Mouse (Mus musculus) liver, embryonic 11.5 days (tissue): Measurements from ENCODE around the gene Fam89b. TPM values are rescaled to one million over a fixed set of nuclear protein-coding genes. Genes with fewer than 3 reads are reported as not detected.

Experiments used
- ATAC-seq: fragments of 200-750 bp; cut with Nextera tagmentation; replicated peaks from 2 replicates; pipeline ENCODE4 v1.8.0; 2017; ENCODE audit warnings: moderate number of reproducible peaks, mild to moderate bottlenecking, moderate TSS enrichment, moderate library complexity; ENCODE audit not compliant: low FRiP score
- DNase-seq: peaks from one replicate; pipeline ENCODE4 v3.0.0-alpha.2; 2017; ENCODE audit warnings: low spot score
- H3K27ac ChIP-seq: fragments of 300-500 bp; sonication (generic); 2 replicates; pipeline ENCODE4 v1.5.1; 2014; ENCODE audit warnings: mild to moderate bottlenecking, low read depth, low read length, control low read depth
- H3K27me3 ChIP-seq: fragments of 300-500 bp; sonication (generic); replicated peaks from 2 replicates; pipeline ENCODE4 v1.6.1; 2014; ENCODE audit warnings: low read length, mixed read lengths; ENCODE audit not compliant: control insufficient read depth, insufficient read depth
- H3K36me3 ChIP-seq: fragments of 300-500 bp; sonication (generic); 2 replicates; pipeline ENCODE4 v1.6.1; 2014; ENCODE audit warnings: mild to moderate bottlenecking, low read length, moderate library complexity, mixed read lengths; ENCODE audit not compliant: control insufficient read depth, insufficient read depth
- H3K4me1 ChIP-seq: fragments of 300-500 bp; sonication (generic); replicated peaks from 2 replicates; pipeline ENCODE4 v1.6.1; 2014; ENCODE audit warnings: low read length, mixed read lengths; ENCODE audit not compliant: control insufficient read depth, insufficient read depth
- H3K4me2 ChIP-seq: fragments of 300-500 bp; sonication (generic); 2 replicates; pipeline ENCODE4 v1.6.1; 2014; ENCODE audit warnings: mild to moderate bottlenecking, control low read depth, moderate library complexity
- H3K4me3 ChIP-seq: fragments of 300-500 bp; sonication (generic); 2 replicates; pipeline ENCODE4 v1.5.1; 2014; ENCODE audit warnings: low read depth, low read length, control low read depth
- H3K9ac ChIP-seq: fragments of 300-500 bp; sonication (generic); 2 replicates; pipeline ENCODE4 v1.6.1; 2014; ENCODE audit warnings: low read depth, low read length, control low read depth
- H3K9me3 ChIP-seq: fragments of 300-500 bp; sonication (generic); 2 replicates; pipeline ENCODE4 v1.6.1; 2016; ENCODE audit warnings: low read length, inconsistent platforms, mixed read lengths; ENCODE audit not compliant: control insufficient read depth
- WGBS: fragments of 180-500 bp; shearing (Covaris S2); extraction: QIAGEN DNeasy Blood & Tissue Kit; methylation state at CpG from one replicate; pipeline ENCODE4 v1.1.7; 2014; 5-methylcytosine and 5-hydroxymethylcytosine counted together
- polyA plus RNA-seq: library from polyadenylated mRNA; unstranded; fragments of >200 nt; fragmentation: Nextera tagmentation; extraction: Ambion mirVana; gene quantifications from 2 replicates; pipeline ENCODE4 v1.2.1, GENCODE M21; 2014

Gene Fam89b
- polyA plus RNA-seq, 1 experiment from 2014 or later, result 47.5 TPM

DNA sequence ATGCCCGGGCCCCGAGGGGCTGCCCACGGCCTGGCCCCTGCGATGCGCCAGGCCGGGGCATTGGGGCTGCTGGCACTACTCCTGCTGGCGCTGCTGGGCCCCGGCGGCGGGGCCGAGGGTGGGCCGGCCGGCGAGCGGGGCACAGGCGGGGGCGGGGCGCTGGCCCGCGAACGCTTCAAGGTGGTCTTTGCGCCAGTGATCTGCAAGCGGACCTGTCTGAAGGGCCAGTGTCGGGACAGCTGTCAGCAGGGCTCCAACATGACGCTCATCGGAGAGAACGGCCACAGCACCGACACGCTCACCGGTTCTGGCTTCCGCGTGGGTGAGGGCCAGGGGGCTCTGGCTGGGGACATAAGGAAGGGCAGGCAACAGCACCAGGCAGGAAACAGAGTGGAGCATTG is 12.8 kb upstream of the Fam89b start:
- WGBS, result 6% methylated on average over 32 of the region's 32 CpGs
- no peak for ATAC-seq
- peak overlapping the region; percentile 30; the same call in 1 of the 2 replicates for H3K27ac ChIP-seq
- peak overlapping the region; percentile 53 for H3K4me3 ChIP-seq
- no peaks in the 10 kb centered on the region for H3K36me3 ChIP-seq
- H3K4me1 ChIP-seq, result peaks cover 24% of the 10 kb centered on the region
- H3K9ac ChIP-seq, result peak overlapping the region; percentile 65
- H3K4me2 ChIP-seq, result peak overlapping the region; percentile 71
- H3K9me3 ChIP-seq, result no peaks in the 10 kb centered on the region
- peaks cover 87% of the 10 kb centered on the region for H3K27me3 ChIP-seq
- peak; percentile 54 for DNase-seq

DNA sequence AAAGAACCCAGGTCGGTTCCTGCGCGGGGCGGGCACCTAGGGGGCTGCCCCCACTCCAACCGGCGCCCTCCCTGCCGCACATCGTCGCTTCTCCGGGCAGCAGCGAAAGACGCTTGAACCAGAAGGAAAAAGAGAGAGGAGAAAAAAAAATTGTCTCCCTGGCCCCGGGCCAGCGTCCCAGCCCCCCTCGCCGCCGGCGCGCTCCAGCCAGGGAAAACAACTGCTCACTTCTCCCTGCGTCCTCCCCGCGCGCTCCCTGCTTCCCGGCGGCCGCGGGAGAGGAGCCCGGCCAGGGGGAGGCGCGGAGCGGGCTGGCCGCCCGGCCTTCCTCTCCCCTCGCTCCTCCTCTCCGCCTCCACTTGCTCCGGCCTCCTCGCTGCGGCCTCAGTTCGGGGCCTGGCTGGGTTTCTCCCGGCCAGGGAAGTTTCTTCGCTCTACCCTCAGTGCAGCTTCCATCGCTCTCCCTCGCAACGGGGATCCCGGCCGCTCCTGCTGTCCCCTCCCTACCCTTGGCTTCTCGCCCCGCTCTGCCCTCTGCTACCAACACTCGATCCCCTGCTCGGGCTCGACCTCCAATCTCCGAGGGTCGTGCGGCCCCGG is 12.3 kb upstream of the Fam89b start:
- peak overlapping the region; percentile 53 for H3K4me3 ChIP-seq
- 0 out of 2 replicates have a peak, but pooled peaks have one; percentile 38 for ATAC-seq
- H3K27ac ChIP-seq, result peak overlapping the region; percentile 30; the same call in 1 of the 2 replicates
- peak overlapping the region; percentile 65 for H3K9ac ChIP-seq
- peaks cover 84% of the 10 kb centered on the region for H3K27me3 ChIP-seq
- 1% methylated on average over 50 of the region's 55 CpGs for WGBS
- H3K36me3 ChIP-seq, result no peaks in the 10 kb centered on the region
- DNase-seq, result peak; percentile 65
- H3K9me3 ChIP-seq, result no peaks in the 10 kb centered on the region
- peaks cover 20% of the 10 kb centered on the region for H3K4me1 ChIP-seq
- peak overlapping the region; percentile 71 for H3K4me2 ChIP-seq

DNA sequence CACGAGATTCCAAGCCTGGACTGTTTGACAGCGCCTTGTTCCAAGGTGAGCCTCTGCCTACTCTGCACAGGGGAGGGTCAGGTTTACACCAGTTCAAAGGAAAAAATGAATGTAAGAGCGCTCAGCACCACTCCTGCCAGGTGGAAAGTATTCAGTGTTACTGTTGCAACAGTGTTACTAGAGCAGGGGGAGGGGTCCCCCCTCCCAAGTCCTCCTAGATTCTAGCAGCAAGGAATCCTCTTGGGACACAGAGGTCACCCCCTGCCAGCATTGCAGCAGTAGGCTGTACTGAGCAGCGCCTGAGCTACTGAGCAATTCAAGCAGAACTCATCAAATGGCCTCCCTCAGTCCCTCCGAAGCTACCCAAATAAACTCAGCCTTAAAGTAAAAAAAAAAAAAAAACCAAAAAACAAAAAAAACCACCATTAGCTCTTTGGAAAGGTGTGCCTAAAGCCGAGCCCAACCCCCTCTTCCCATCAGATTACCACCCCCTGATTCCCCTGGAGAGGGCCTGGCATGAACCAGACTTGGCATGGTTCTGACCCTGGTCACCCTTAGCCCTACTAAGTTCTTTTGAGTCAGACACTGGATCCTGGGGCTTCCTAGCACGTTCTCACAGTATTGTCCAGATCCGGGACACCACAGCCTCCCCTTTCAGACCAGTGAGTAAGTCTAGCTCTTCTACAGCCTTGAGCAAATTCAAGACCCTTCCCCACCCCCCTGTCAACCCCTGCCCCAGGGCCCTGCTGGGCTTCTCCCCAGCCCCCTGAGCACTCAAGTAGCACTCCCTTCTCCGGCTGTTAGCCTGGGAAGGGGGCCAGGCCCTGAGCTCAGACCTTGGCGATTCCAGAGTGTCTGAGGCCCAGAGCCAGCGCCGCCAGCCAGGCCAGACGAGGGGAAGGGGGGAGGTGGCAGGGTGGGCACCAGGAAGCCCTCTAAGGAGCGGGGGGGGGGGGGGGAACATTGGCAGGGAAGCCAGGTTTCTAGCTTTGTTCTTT is 11.2 kb upstream of the Fam89b start, which contains the start of gene Ltbp3:
Ltbp3 (plus strand) TSS at position 585 of the 998 bp plus-strand sequence.
- ATAC-seq (no peak), DNase-seq (no peak)
- Histone ChIP-seq H3K36me3 (no peaks in the 10 kb centered on the region), H3K27me3 (peaks cover 79% of the 10 kb centered on the region), H3K27ac (peak within 1 kb of the TSS; percentile 30; the same call in 1 of the 2 replicates), H3K9ac (peak within 1 kb of the TSS; percentile 65), H3K4me3 (peak within 1 kb of the TSS; percentile 53), H3K9me3 (no peaks in the 10 kb centered on the region), H3K4me1 (peaks cover 10% of the 10 kb centered on the region; the same call in 1 of the 2 replicates), H3K4me2 (peak within 1 kb of the TSS; percentile 71)
- 36% methylated on average over 14 of the region's 14 CpGs for WGBS

- peaks cover 69% of the 10 kb centered on the region for H3K27me3 ChIP-seq
- peaks cover 7% of the 10 kb centered on the region; the same call in 1 of the 2 replicates for H3K4me1 ChIP-seq
- WGBS, result 35% methylated on average over 2 of the region's 2 CpGs
- no peak overlapping the region for H3K9ac ChIP-seq
- H3K4me3 ChIP-seq, result no peak overlapping the region
- no peak for DNase-seq
- no peaks in the 10 kb centered on the region for H3K9me3 ChIP-seq
- H3K4me2 ChIP-seq, result no peak overlapping the region
- no peaks in the 10 kb centered on the region for H3K36me3 ChIP-seq
- H3K27ac ChIP-seq, result no peak overlapping the region
- ATAC-seq, result no peak
These were observed 10.0 kb upstream of the Fam89b start for GRCm38 (mm10) chr19:5739446-5739845.

DNA sequence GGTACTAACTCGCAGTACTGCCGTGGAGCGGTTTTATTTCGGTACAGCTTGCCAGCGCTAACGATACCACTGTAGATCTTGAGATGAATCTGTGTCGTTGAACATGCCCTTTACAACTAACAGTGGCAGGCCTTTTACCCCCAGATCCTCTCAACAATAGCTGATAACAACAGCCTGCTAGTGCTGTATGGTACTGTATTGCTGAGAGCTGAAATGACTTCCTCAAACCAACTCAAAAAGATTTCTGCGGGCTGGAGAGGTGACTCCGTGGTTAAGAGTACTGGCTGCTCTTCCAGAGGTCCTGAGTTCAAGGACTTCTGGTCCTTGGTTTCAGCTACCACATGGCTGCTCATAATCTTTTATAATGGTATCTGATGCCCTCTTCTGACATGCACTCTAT is 4.9 kb upstream of the Fam89b start:
- Histone ChIP-seq H3K9me3 (no peaks in the 10 kb centered on the region), H3K9ac (no peak overlapping the region), H3K36me3 (peaks cover 4% of the 10 kb centered on the region), H3K27ac (no peak overlapping the region), H3K4me1 (peaks cover 19% of the 10 kb centered on the region), H3K27me3 (peaks cover 17% of the 10 kb centered on the region), H3K4me3 (no peak overlapping the region), H3K4me2 (no peak overlapping the region)
- WGBS, result 73% methylated on average over 9 of the region's 9 CpGs
- DNase-seq (no peak), ATAC-seq (no peak)

DNA sequence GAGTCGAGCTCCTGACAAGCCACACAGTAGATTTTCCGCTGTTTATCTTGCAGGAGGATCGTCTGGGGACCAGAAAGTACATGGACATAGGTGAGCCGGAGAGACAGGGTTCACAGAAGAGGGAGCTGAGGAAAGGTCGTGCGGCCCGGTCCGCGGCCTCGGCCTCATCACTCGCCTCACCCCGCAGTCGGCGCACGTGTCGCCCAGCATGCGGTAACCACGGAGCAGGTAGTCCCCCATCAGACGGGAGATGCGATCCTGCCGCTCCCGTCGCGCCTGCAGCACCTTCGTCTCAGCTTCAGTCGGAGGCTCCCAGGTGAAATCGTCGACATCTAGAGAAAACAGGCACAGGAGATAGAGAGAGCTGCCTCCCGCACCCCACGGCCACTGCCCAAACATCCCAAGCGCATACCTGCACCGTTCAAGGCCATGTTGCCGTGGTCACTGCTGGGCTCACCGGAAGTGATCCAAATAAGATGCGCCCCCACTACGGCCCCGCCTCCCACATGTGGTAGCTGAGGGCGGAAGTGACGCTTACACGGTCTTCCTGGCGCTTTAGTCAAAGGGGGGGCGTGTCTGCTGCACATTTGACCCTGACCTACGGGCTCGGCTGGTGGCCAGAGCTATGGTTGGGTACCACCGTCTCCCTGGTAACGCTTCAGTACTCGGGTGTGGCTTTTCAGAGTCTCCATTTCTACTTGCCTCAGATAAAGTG is 2.0 kb upstream of the Fam89b start:
- Histone ChIP-seq H3K4me1 (peaks cover 42% of the 10 kb centered on the region), H3K9ac (peak overlapping the region; percentile 81), H3K4me3 (peak overlapping the region; percentile 91), H3K27me3 (peaks cover 3% of the 10 kb centered on the region; the same call in 1 of the 2 replicates), H3K36me3 (peaks cover 4% of the 10 kb centered on the region), H3K27ac (peak overlapping the region; percentile 41; the same call in 1 of the 2 replicates), H3K9me3 (no peaks in the 10 kb centered on the region), H3K4me2 (peak overlapping the region; percentile 94)
- under 1% methylated on average over 47 of the region's 47 CpGs for WGBS
- ATAC-seq, result peak; percentile 71
- peak; percentile 93 for DNase-seq

DNA sequence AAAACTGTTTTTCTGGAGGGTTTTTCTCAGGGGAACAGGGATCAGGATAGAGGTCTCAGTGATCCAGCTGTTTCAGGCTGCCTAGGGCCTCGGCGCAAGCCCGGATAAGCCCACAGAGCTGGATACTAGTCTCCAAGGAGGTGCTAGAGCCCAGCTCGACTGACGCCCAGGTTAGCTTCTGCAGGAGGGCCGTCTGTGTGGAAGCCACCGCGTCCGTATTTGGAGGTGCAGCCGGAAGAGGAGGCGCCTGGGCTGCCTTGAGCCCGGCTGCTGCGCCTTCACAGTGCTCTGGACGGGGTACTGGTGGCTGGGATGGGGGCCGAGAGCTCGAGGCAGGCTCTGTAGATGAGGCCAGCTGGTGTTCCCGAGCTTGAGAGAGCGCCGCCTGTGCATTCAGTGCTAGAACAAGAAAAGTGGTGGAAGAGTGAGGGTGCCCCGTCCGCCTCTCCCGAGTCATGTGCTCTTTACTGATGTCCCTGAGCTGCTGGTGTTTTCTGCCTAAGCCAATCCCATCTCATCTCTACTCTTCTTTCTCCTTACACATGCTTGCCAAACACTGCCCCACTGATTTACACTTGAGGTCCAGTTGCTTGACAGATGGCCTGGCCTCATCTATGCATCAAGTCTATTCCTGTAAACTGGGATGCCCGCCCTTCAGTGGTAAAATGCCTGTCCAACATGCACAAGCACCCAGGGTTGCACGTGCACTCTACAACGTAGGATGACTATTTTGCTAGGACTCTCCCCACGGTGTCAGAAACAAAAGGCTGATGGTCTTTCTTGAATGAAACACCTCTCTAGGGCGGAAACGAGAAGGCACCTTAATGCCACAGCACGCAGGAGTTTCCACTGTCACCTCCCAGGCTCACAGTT is 1.1 kb upstream of the Fam89b start:
- Histone ChIP-seq H3K4me3 (peak overlapping the region; percentile 91), H3K9me3 (no peaks in the 10 kb centered on the region), H3K27ac (peak overlapping the region; percentile 41; the same call in 1 of the 2 replicates), H3K4me1 (peaks cover 51% of the 10 kb centered on the region), H3K9ac (peak overlapping the region; percentile 81), H3K36me3 (peaks cover 4% of the 10 kb centered on the region), H3K4me2 (peak overlapping the region; percentile 94), H3K27me3 (no peaks in the 10 kb centered on the region)
- no peak for ATAC-seq
- WGBS, result 75% methylated on average over 29 of the region's 29 CpGs
- no peak for DNase-seq
